Mouse (Mus musculus) stomach, embryonic 16.5 days (tissue): Measurements from ENCODE around the gene Lif. TPM values are rescaled to one million over a fixed set of nuclear protein-coding genes. Genes with fewer than 3 reads are reported as not detected.

ENCODE experiments used
- ATAC-seq: fragments of 200-750 bp; cut with Nextera tagmentation; 2 replicates; pipeline ENCODE4 v1.8.0; 2017; ENCODE audit warnings: moderate number of reproducible peaks, moderate TSS enrichment; ENCODE audit not compliant: insufficient read depth, low FRiP score
- H3K27ac ChIP-seq: fragments of 300-500 bp; sonication (generic); 2 replicates; pipeline ENCODE4 v1.5.1; 2014; ENCODE audit warnings: low read length
- H3K27me3 ChIP-seq: fragments of 300-500 bp; sonication (generic); 2 replicates; pipeline ENCODE4 v1.6.1; 2014; ENCODE audit warnings: low read length, control low read depth, mixed read lengths; ENCODE audit not compliant: control insufficient read depth, insufficient read depth
- H3K36me3 ChIP-seq: fragments of 300-500 bp; sonication (generic); 2 replicates; pipeline ENCODE4 v1.6.1; 2014; ENCODE audit warnings: low read length; ENCODE audit not compliant: control insufficient read depth, insufficient read depth
- H3K4me1 ChIP-seq: fragments of 300-500 bp; sonication (generic); 2 replicates; pipeline ENCODE4 v1.6.1; 2014; ENCODE audit warnings: low read length, control low read depth, mixed read lengths; ENCODE audit not compliant: control insufficient read depth, insufficient read depth
- H3K4me2 ChIP-seq: fragments of 300-500 bp; sonication (generic); 2 replicates; pipeline ENCODE4 v1.6.1; 2014; ENCODE audit warnings: low read depth, low read length, mixed read lengths
- H3K4me3 ChIP-seq: fragments of 300-500 bp; sonication (generic); replicated peaks from 2 replicates; pipeline ENCODE4 v1.5.1; 2014; ENCODE audit warnings: mild to moderate bottlenecking, low read length
- H3K9ac ChIP-seq: fragments of 300-500 bp; sonication (generic); 2 replicates; pipeline ENCODE4 v1.6.1; 2014; ENCODE audit warnings: low read length
- H3K9me3 ChIP-seq: fragments of 300-500 bp; sonication (generic); replicated peaks from 2 replicates; pipeline ENCODE4 v1.6.1; 2016; ENCODE audit warnings: low read length, control low read depth; ENCODE audit not compliant: control insufficient read depth
- WGBS: fragments of 180-500 bp; shearing (Covaris S2); extraction: QIAGEN DNeasy Blood & Tissue Kit; methylation state at CpG from one replicate; pipeline ENCODE4 v1.1.7; 2014; 5-methylcytosine and 5-hydroxymethylcytosine counted together
- polyA plus RNA-seq: library from polyadenylated mRNA; unstranded; fragments of >200 nt; fragmentation: Nextera tagmentation; extraction: Ambion mirVana; gene quantifications from 2 replicates; pipeline ENCODE4 v1.2.1, GENCODE M21; 2015

Gene Lif
- polyA plus RNA-seq, 1 experiment from 2014 or later, result 1.1 TPM

GRCm38 (mm10) chr11:4294047-4294446 lies 36.7 kb downstream of the Lif start:
- no peak for ATAC-seq
- Histone ChIP-seq H3K4me2 (no peak overlapping the region), H3K4me3 (no peak overlapping the region), H3K27me3 (no peaks in the 10 kb centered on the region), H3K9me3 (no peaks in the 10 kb centered on the region), H3K36me3 (no peaks in the 10 kb centered on the region), H3K9ac (no peak overlapping the region), H3K27ac (no peak overlapping the region), H3K4me1 (peaks cover 5% of the 10 kb centered on the region)
- 76% methylated on average over 6 of the region's 6 CpGs for WGBS

- Histone ChIP-seq H3K27ac (no peak overlapping the region), H3K36me3 (no peaks in the 10 kb centered on the region), H3K4me1 (peaks cover 5% of the 10 kb centered on the region), H3K9ac (no peak overlapping the region), H3K9me3 (no peaks in the 10 kb centered on the region), H3K4me3 (no peak overlapping the region), H3K27me3 (no peaks in the 10 kb centered on the region), H3K4me2 (no peak overlapping the region)
- ATAC-seq, result no peak
- WGBS, result 35% methylated on average over 14 of the region's 14 CpGs
These were observed 37.4 kb downstream of the Lif start for GRCm38 (mm10) chr11:4294495-4295351.

- no peak for ATAC-seq
- 64% methylated on average over 10 of the region's 10 CpGs for WGBS
- no peak overlapping the region for H3K9ac ChIP-seq
- no peaks in the 10 kb centered on the region for H3K9me3 ChIP-seq
- peaks cover 5% of the 10 kb centered on the region for H3K4me1 ChIP-seq
- H3K4me2 ChIP-seq, result no peak overlapping the region
- no peaks in the 10 kb centered on the region for H3K27me3 ChIP-seq
- no peak overlapping the region for H3K4me3 ChIP-seq
- H3K27ac ChIP-seq, result no peak overlapping the region
- H3K36me3 ChIP-seq, result no peaks in the 10 kb centered on the region
These were observed 39.4 kb downstream of the Lif start for GRCm38 (mm10) chr11:4296610-4297275.

- 49% methylated on average over 3 of the region's 3 CpGs for whole genome bisulfite sequencing
- Histone ChIP-seq H3K4me3 (no peak overlapping the region), H3K9ac (no peak overlapping the region), H3K4me1 (peaks cover 11% of the 10 kb centered on the region), H3K4me2 (no peak overlapping the region), H3K9me3 (no peaks in the 10 kb centered on the region), H3K27me3 (no peaks in the 10 kb centered on the region), H3K36me3 (no peaks in the 10 kb centered on the region), H3K27ac (no peak overlapping the region)
- no peak for ATAC-seq
These were observed 40.4 kb downstream of the Lif start for GRCm38 (mm10) chr11:4297753-4298152.

- Histone ChIP-seq H3K4me2 (no peak overlapping the region), H3K27ac (no peak overlapping the region), H3K4me1 (peaks cover 17% of the 10 kb centered on the region), H3K9ac (no peak overlapping the region), H3K27me3 (no peaks in the 10 kb centered on the region), H3K4me3 (no peak overlapping the region), H3K36me3 (no peaks in the 10 kb centered on the region), H3K9me3 (no peaks in the 10 kb centered on the region)
- WGBS, result 29% methylated on average over 7 of the region's 7 CpGs
- ATAC-seq, result no peak
These were observed 41.3 kb downstream of the Lif start for GRCm38 (mm10) chr11:4298615-4299014.

- Histone ChIP-seq H3K4me3 (no peak overlapping the region), H3K27ac (no peak overlapping the region), H3K9ac (no peak overlapping the region), H3K4me1 (peaks cover 17% of the 10 kb centered on the region), H3K36me3 (no peaks in the 10 kb centered on the region), H3K9me3 (no peaks in the 10 kb centered on the region), H3K27me3 (no peaks in the 10 kb centered on the region), H3K4me2 (no peak overlapping the region)
- no peak for ATAC-seq
- WGBS, result 32% methylated on average over 12 of the region's 12 CpGs
These were observed 41.8 kb downstream of the Lif start for GRCm38 (mm10) chr11:4299191-4299590.

GRCm38 (mm10) chr11:4299735-4300474 lies 42.5 kb downstream of the Lif start:
- no peak overlapping the region for H3K4me2 ChIP-seq
- H3K4me3 ChIP-seq, result no peak overlapping the region
- no peaks in the 10 kb centered on the region for H3K9me3 ChIP-seq
- H3K36me3 ChIP-seq, result no peaks in the 10 kb centered on the region
- no peak overlapping the region for H3K9ac ChIP-seq
- no peaks in the 10 kb centered on the region for H3K27me3 ChIP-seq
- no peak for ATAC-seq
- WGBS, result 60% methylated on average over 14 of the region's 14 CpGs
- H3K27ac ChIP-seq, result no peak overlapping the region
- H3K4me1 ChIP-seq, result peaks cover 14% of the 10 kb centered on the region

GRCm38 (mm10) chr11:4300683-4301082 lies 43.3 kb downstream of the Lif start:
- Histone ChIP-seq H3K27me3 (no peaks in the 10 kb centered on the region), H3K36me3 (no peaks in the 10 kb centered on the region), H3K4me2 (no peak overlapping the region), H3K4me3 (no peak overlapping the region), H3K9me3 (no peaks in the 10 kb centered on the region), H3K9ac (no peak overlapping the region), H3K27ac (no peak overlapping the region), H3K4me1 (peaks cover 11% of the 10 kb centered on the region)
- no peak for ATAC-seq
- WGBS, result 83% methylated on average over 3 of the region's 3 CpGs
